Mouse (Mus musculus) brain, embryonic 18.5 days (tissue): Measurements from ENCODE around the gene Itga2b.
"Not testable (repeated sequence)": the region's sequence is repeated elsewhere in the genome, so short reads cannot be mapped to it uniquely, and the experiment has no call there.

Experiments
- DNase-seq: peaks from one replicate; pipeline ENCODE4 v3.0.0-alpha.2; 2012; ENCODE audit warnings: low read depth, low spot score

The Itga2b gene

DNA sequence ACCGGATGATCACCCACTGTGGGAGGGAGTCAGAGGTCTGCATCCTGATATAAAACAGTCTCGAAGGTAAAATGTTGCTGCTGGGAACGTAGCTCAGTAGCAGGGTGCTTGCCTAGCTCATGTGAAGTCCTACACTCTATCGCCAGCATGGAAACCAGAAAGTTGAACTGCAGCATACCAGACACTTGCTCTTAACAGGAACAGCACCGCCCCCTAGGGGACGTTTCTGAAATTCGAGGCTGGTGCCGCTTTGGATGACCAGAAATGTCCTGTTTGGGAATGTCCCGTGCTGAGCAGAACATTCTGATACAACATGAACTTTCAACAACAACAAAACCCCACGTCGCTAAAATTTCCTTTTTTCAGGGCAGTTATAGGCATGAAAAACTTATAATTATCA, 58.2 kb downstream of the Itga2b start:
- no peak for DNase-seq

DNA sequence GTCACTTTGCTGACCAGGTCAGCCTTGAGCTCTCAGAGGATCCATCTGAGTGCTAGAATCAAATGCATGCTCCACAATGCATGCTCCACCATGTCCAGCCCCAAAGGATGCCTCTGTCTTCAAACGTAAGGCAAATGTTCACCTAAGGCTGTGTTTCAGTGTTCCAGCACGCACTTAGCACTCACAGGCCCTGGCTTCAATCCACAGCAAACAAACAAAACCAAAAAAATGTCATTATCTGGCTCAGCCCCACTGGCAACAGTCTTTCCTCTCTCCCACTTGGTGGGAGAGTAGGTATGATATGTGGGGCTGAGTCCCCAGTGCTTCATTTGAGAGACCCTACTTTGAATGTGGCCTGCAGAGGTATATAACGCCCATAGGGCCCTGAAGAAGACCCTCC, 58.9 kb downstream of the Itga2b start:
- DNase-seq, result no peak

DNA sequence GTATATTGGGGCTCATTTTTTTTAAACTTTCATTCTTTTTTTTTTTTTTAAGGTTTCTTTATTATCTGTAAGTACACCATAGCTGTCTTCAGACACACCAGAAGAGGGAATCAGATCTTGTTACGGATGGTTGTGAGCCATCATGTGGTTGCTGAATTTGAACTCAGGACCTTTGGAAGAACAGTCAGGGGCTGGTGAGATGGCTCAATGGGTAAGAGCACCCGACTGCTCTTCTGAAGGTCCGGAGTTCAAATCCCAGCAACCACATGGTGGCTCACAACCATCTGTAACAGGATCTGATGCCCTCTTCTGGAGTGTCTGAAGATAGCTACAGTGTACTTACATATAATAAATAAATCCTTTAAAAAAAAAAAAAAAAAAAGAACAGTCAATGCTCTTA, 59.6 kb downstream of the Itga2b start:
- not testable (repeated sequence) for DNase-seq

DNA sequence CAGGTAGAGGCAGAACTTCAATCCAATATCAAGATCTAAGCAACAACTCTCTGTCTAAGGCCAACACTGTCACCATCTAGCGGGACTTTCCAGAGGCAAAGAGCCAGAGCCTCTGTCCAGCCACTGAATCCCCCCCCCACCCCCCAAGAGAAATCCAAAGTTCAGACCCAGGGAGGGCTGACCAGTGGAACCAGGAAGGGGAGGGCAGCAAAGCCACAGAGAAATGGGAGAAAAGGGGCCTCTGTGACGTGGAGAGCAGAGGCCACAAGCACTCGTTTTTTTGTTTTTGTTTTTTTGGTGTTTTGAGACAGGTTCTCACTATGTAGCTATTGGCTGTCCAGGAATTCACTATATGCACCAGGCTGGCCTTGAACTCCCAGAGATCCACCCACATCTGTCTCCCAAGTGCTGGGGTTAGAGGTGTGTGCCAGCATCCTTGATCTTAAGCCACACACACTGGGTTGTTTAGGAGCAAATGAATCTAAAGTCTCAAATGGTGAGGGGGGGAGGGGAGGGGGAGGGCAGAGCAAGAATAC, 60.1 kb downstream of the Itga2b start:
- DNase-seq, result no peak

DNA sequence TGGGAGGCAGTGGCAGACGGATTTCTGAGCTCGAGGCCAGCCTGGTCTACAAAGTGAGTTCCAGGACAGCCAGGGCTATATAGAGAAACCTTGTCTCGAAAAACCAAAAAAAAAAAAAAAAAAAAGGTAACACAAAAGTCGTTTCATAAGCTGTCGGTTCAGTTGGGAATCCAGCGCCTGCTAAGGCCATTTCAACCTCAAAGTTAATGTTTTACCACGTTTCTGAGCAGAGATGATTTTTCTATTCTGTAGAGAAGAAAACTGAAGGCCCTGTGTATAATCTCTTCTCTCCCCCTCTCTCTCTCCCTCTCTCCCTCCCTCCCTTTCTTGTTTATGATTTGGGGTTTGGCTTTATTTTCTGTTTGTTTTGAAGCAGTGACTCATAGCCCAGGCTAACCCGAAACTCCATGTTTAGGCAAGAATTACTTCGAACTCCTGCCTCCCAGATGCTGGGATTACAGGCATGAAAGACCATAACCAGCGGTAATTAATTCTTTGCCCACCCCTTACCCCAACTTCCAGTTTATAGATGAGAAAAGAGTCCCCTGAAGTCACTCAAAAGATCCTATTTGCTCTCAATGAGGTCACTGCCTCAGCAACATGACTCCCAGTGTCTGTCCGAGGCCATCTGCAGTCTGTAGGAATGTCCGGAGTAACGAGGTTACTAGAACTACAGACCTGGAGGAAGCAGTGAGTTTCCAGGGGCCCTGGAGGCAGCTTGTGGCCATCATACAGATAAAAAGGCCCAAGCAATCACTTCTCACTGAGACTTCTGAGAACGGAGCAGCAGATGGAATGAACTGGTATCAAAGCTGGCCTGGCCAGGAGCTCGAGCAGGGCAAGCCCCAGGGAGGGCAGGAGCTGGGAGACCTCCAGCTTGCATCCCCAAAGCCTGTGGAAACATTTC, 60.8 kb downstream of the Itga2b start:
- no peak for DNase-seq

DNA sequence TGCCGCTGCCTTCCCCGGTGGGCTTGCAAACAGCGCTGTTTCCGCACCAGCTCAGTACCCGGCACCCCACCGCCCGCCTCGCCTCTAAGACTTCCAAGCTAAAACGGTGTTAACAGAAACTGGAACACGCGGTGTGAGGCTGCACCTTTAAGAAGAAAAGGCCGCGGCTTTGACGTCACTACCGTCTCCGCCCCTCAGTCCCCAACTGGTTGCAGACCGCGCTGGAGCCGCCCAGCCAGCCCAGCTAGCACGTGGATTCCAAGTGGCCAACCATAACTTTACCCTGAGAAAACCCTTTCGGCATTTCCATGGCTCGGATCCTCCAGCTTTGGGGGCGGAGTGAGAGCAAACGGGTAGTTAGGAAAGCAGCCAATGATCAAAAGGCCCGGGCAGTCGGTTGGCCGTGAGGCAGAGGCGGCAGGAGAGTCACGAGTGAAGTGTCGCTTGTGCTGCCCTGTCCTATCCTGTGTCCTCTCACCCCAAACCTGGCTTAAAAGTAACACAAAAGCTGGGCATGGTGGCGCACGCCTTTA, 61.5 kb downstream of the Itga2b start:
- peak; percentile 95 for DNase-seq

DNA sequence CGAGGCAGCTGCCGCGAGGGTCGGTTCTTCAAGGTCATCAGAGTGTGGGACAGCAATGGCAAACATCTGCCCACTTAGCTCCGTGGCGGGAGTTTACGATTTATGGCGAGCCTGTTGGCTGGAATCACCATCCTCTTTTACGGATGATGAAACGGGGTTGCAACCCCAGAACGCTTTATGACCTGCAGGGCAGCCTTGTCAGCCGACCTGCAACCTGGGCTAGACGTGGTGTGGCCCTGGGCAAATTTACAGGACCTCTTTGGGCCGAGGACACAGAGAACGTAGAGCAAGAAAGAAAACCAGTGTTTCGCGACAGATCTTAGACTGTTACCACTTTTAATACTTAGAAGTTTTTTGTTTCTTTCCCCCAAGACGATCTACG, 62.1 kb downstream of the Itga2b start, which contains the start of gene Slc25a39:
TSS of gene Slc25a39 (minus strand) at position 113 of the 382 bp plus-strand sequence.
- no peak for DNase-seq

DNA sequence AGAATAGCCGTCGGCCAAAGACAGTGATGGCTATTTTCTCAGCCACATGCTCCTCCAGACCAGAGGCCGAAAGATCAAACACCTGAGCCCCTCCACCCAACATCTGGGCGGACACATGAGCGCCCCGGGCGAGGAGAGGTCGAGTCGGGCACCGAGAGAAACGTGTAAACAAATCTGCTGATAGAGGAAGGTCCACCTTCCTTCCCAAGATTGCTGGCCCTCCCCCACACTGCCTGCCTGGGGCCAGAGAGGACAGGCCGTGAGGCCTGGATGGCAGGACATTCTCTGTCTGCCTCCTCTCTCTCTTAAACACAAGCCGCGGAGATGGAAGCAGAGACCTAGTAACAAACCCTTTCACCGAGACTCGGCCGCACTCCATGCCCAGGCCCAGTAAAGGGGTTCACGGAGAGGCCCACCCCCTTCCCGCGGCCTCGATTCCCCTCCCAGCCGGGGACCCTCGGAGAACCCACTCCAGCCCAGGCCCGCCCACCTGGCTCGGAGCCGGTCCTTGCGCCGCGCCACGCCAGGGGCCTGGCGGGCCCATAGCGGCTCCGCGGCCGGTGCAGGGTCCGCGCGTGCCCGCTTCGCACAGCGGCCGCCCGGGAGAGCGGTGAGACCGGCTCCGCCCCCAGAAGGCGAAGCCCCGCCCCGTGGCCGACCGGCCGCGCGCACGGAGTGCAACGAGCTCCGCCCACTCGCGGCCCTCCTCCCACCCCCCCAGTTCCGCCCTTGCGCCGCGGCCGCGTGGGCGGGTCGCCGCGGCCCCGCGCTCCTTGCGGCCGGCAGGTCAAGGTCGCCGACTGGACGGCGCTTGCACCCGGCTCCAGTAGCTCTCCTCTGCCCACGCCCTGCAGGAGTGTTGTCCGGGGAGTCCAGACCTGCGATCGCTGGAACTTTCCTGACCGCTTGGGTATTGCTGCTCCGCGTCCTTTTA, 62.8 kb downstream of the Itga2b start:
- no peak for DNase-seq

DNA sequence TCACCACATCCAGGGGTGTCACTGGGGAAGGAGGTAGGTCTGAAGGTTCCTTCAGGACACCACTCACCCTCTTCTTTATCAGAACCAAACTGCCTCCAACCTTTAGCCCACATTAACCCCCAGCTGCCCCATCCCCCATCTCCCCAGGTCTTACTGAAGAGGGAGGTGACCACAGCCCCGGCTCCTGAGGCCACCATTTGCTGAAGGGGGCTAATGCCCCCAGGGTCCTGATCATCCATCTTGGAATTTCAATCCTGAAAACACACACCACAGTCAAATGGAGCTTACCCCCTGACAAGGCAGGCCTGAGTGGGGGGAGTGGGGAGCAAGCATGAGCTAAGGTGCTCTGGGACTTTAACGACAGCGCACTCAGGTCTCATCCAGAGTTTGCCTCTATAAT, 63.5 kb downstream of the Itga2b start:
- no peak for DNase-seq

DNA sequence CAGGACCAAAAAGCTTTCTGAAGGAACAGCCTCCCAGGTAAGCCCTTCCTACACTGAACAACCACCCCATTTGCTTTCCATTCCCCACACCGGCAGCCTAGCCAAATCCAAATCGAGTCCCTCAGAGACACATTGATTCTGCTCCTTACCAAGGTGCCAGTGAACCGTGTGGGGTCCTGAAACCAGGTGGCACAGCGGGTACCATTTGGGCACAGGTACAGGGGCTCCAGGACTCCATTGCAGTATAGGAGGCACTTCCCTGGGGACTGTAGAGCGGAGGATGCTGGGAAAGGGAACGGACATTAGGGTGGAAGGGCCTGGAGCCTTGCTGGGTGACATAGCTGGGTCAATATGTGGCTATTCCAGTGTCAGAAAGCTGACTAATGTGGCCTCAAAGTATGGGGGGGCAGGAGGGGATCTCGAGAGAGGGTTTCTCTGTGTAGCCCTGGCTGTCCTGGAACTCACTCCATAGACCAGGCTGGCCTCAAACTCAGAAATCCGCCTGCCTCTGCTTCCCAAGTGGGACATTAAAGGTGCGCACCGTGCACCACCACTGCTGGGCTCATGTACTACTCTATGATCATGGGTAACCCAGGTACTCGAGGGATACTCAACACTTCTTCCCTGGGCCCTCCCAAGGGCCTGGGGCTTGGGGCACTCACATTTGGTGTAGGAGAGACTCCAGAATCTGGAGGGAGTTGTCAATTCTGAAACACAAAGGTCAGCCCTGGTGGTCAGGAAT, 64.2 kb downstream of the Itga2b start:
- DNase-seq, result no peak

DNA sequence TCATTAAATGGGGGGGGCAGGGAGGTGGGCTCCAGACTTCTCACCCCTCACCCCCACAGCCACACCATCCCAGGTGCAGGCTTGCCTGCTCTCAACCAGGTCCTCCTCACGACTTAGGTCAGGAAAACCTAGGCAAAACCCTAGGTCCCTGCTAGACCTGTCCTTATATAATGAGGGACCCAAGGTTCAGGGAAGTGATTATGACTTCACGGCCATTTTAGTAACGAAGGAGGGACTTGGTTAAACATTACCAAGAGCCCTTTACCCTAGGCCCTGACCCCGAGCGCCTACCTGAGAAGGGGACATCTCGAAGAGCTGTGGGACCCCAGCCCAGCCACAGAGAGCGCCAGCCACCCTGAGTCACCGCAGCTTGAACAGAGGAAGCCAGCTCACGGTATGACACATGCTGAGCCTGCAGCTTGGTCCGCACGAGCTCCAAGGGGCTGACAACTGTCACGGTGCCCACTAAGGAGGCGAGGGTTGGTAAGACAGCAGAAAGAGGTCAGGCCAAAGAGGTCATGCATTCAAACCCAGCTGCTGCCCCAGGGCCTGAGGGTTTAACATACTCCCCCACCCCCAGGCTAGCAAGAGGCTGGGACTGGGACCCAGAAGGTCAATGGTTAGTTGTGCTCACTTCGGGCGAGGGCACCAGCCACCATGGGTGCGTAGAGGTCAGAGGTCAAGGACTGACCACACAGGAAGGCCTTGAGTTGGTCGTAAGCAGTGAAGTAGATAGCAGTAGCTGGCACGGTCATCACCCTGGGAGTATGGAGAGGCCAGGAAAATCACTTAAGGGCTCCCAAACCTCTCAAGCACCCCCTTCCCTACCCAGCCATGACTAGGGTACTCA, 65.5 kb downstream of the Itga2b start:
- DNase-seq, result no peak

DNA sequence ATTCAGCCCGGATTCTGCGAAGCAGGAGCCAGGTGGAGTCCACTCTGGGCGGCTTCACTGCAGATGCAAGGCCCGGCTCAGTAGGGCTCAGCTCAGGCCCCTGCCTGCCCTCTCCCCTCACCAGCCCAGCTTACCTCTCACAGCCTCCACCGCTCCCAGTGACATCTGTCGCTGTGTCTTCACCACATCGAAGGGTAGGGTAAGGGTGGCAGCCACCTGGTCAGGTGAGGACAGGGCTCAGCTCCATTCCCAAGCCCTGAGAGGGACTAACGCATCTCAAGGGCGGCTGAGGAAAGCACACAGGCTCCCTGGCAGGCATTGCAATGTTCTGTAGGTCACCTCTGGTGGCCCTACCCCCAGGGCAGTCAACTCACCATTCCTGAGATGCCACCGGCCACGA, 66.3 kb downstream of the Itga2b start:
- no peak for DNase-seq
